ENCODE assay signal across 15 mouse cellular contexts in the genomic region with DNA sequence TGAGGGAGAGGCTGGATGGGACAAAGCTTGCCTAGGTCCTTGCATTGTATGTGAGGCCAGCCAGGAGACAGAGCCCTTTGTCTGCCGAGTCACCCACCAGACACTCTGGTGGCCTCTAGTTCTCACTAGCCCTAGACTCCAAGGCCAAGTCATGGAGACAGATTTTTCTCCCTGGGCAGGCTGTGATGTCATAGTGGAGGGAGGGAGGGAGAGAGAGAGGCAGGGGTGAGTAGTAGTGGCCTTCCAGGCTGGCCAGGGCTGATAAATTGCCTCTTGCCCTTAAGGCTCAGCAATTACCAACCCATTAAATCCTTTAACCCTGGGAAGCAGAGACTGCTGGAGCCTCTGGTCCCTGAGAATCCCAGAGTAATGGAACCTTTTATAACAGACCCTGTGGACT. TPM values are rescaled to one million over a fixed set of nuclear protein-coding genes. Genes with fewer than 3 reads are reported as not detected.
DNase-seq lines count a peak whose midpoint lies in the region; ATAC-seq and TF ChIP-seq lines count a peak whose summit lies in the region.
"Had no signal": no experiment of that assay in that cellular context is flagged by ENCODE, and none has a peak within 500 bp of the region (broad histone marks: within the 10 kb centered on the region; RNA-seq: fewer than 3 reads in every experiment).

No protein-coding gene starts in this region.

- peak; percentile 23 for ATAC-seq in Patski
- ATAC-seq in limb, embryonic 11.5 days (ENCODE audit: insufficient number of reproducible peaks, low FRiP score, low TSS enrichment, low read depth) = no peak
- no peak for ATAC-seq in monocyte, adult 5-6 weeks (replicated peaks; ENCODE audit: insufficient number of reproducible peaks, low FRiP score, low TSS enrichment, poor library complexity, severe bottlenecking)

- no peak for DNase-seq in gastrocnemius, adult 2 months
- DNase-seq in gastrocnemius, postnatal 14 days = no peak
- peak; percentile 56 for DNase-seq in Patski (ENCODE audit: low read depth, low spot score)
- DNase-seq in embryo, embryonic 10.5 days (ENCODE audit: low spot score) = peak; percentile 80
- DNase-seq in limb, embryonic 11.5 days (ENCODE audit: low spot score) = peak; percentile 63
- DNase-seq in kidney, postnatal 14 days = no peak
- no peak for DNase-seq in thymus, adult 2 months
- DNase-seq: cerebellum, postnatal 25 days; kidney, adult 9 months; lung, adult 18-20 months had no signal

- no peaks in the 10 kb centered on the region for H3K9me3 ChIP-seq in limb, embryonic 11.5 days (ENCODE audit: control insufficient read depth, low read length)
- H3K9me3 ChIP-seq: heart, embryonic 12.5 days; hindbrain, embryonic 15.5 days had no signal

- TF ChIP-seq CTCF in gastrocnemius, adult 2 months (IDR thresholded peaks at IDR 0.05) = no peak
- no peak for TF ChIP-seq CTCF in Patski (IDR thresholded peaks at IDR 0.05)
- no peak for TF ChIP-seq CTCF in thymus, adult 2 months (IDR thresholded peaks at IDR 0.05; ENCODE audit: borderline replicate concordance, control insufficient read depth, extremely low read depth, insufficient read depth, low read length, poor library complexity)

- intact Hi-C loops in gastrocnemius, adult 2 months (cut with DNase I) = no loop called here
- intact Hi-C loops in gastrocnemius, postnatal 14 days (cut with DNase I; ENCODE audit: low total_unique reads) = no loop called here

- POLR2A ChIA-PET in Patski (lab: Charles Lee) = no interaction called here

- in situ Hi-C loops in Patski (cut with MboI; ENCODE audit: low pct_unique_long_range_greater_than_20kb) = loop anchor here (5.0 kb wide), 1 partner anchor 37 kb away; no protein-coding TSS in a partner anchor

- no peak overlapping the region for H3K9ac ChIP-seq in limb, embryonic 11.5 days (ENCODE audit: low read length)
- H3K9ac ChIP-seq: heart, embryonic 12.5 days; hindbrain, embryonic 15.5 days; limb, embryonic 13.5 days had no signal

- no peak for TF ChIP-seq POLR2A in thymus, adult 2 months (IDR thresholded peaks at IDR 0.05; ENCODE audit: control insufficient read depth, extremely low read depth, insufficient read depth, low read length, poor library complexity)

- 0 out of 2 replicates have a peak overlapping the region, but pooled peaks have one; percentile 2 for H3K4me2 ChIP-seq in limb, embryonic 11.5 days (ENCODE audit: low read depth, severe bottlenecking)
- H3K4me2 ChIP-seq: heart, embryonic 12.5 days; hindbrain, embryonic 15.5 days; limb, embryonic 13.5 days had no signal

- CTCF ChIA-PET in Patski (lab: Charles Lee) = no interaction called here

- H3K4me1 ChIP-seq in limb, embryonic 11.5 days (ENCODE audit: control insufficient read depth, insufficient read depth, low read length) = peaks cover 31% of the 10 kb centered on the region
- H3K4me1 ChIP-seq in thymus, adult 2 months (replicated peaks; ENCODE audit: control insufficient read depth, insufficient read depth, low read length) = no peaks in the 10 kb centered on the region

- no peaks in the 10 kb centered on the region for H3K36me3 ChIP-seq in limb, embryonic 11.5 days (ENCODE audit: control insufficient read depth, insufficient read depth, low read length)
- H3K36me3 ChIP-seq in thymus, adult 2 months (ENCODE audit: control insufficient read depth, insufficient read depth, low read length) = no peaks in the 10 kb centered on the region
- H3K36me3 ChIP-seq: heart, embryonic 12.5 days; hindbrain, embryonic 15.5 days; limb, embryonic 13.5 days had no signal

- H3K27ac ChIP-seq in gastrocnemius, adult 2 months = peak overlapping the region; percentile 31; the same call in 1 of the 2 replicates
- 0 out of 2 replicates have a peak overlapping the region, but pooled peaks have one; percentile 47 for H3K27ac ChIP-seq in limb, embryonic 11.5 days (replicated peaks; ENCODE audit: low read depth, low read length)
- H3K27ac ChIP-seq in thymus, adult 2 months (ENCODE audit: control insufficient read depth, insufficient read depth, low read length) = no peak overlapping the region
- H3K27ac ChIP-seq: hindbrain, embryonic 15.5 days; limb, embryonic 13.5 days; macrophage had no signal

- WGBS in limb, embryonic 11.5 days = 29% methylated on average over 1 of the region's 1 CpGs
- WGBS in thymus, adult 2 months = 64% methylated on average over 1 of the region's 1 CpGs

- H3K27me3 ChIP-seq in Patski = no peaks in the 10 kb centered on the region
- no peaks in the 10 kb centered on the region for H3K27me3 ChIP-seq in limb, embryonic 11.5 days (ENCODE audit: control insufficient read depth, insufficient read depth, low read length)
- no peaks in the 10 kb centered on the region for H3K27me3 ChIP-seq in thymus, adult 2 months (ENCODE audit: control insufficient read depth, insufficient read depth, low read length)
- H3K27me3 ChIP-seq: hindbrain, embryonic 15.5 days; limb, embryonic 13.5 days had no signal

- H3K4me3 ChIP-seq in gastrocnemius, adult 2 months = no peak overlapping the region
- no peak overlapping the region for H3K4me3 ChIP-seq in limb, embryonic 11.5 days (ENCODE audit: low read depth, low read length)
- H3K4me3 ChIP-seq in thymus, adult 2 months (ENCODE audit: control insufficient read depth, insufficient read depth, low read length) = no peak overlapping the region
- H3K4me3 ChIP-seq: heart, embryonic 12.5 days; hindbrain, embryonic 15.5 days; limb, embryonic 13.5 days had no signal

RNA-seq across cellular contexts. Expression of gene Sdc3, which starts 41.8 kb away (rescaled TPM):
- total RNA-seq in gastrocnemius, adult 2 months (2021) = 10 to 100 TPM in 1 of 2 experiments, 1 to 10 TPM in 1; 8.5 to 12.5 TPM
- total RNA-seq in gastrocnemius, postnatal 14 days (2021) = 10 to 100 TPM; 23.3 to 25.2 TPM
- 39.8 TPM for polyA plus RNA-seq in Patski (2021)
- polyA plus RNA-seq in limb, embryonic 11.5 days (2014; fragmentation: Nextera tagmentation; extraction: Ambion mirVana) = 18.6 and 24.7 TPM in 2 replicates
- 96.8 and 97.5 TPM in 2 replicates for polyA plus RNA-seq in thymus, adult 2 months (2012; rRNA removed)
- total RNA-seq in monocyte, adult 5-6 weeks (2017) = 16.3 to 46.3 TPM (median 22.3 TPM) in 3 replicates

Comparison
In these comparisons a context has a peak if more than half of its experiments do, and no peak if none do; other contexts are left out.
1. DNase-seq: peak in Patski (single experiment), embryo, embryonic 10.5 days (single experiment) and limb, embryonic 11.5 days (single experiment); none in gastrocnemius, adult 2 months (single experiment), gastrocnemius, postnatal 14 days (single experiment), kidney, postnatal 14 days (single experiment) and thymus, adult 2 months (single experiment).